Mouse (Mus musculus): Measurements from ENCODE around the gene Ppm1b. TPM values are rescaled to one million over a fixed set of nuclear protein-coding genes. Genes with fewer than 3 reads are reported as not detected.
A peak's percentile ranks its signal among the peaks of the same experiment; 100 is the strongest.
"Not testable (repeated sequence)": the region's sequence is repeated elsewhere in the genome, so short reads cannot be mapped to it uniquely, and the experiment has no call there.

The Ppm1b gene
- polyA plus RNA-seq (2015; fragmentation: Nextera tagmentation; extraction: Ambion mirVana): 82.2 and 84.7 TPM in 2 replicates

DNA sequence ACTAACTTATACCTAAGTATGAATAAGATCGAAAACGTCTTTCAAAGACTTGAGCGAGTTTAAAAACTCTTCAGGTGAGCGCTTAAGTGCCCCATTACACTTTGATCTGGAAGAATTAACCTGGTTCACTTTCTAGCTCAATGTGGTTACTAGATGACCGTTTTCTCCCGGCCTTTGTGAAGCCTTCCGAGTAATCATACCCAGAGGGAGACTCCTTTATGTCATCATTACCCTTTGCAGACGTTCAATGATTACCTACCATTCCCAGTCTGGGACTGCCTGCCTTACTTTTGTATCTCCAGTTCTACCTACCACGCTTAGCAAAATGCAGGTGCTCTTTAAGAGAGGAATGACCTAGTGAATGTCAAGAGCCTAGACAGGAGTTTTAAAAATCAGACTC, at the start of gene Ppm1b:
Gene Ppm1b, plus strand, starts transcription at position 301 of the 400 bp plus-strand sequence.
- ATAC-seq (ENCODE audit: low FRiP score): no peak
- H3K27me3 ChIP-seq (replicated peaks): no peaks in the 10 kb centered on the region
- H3K9me3 ChIP-seq (replicated peaks): no peaks in the 10 kb centered on the region
- peak within 1 kb of the TSS; percentile 97 for H3K27ac ChIP-seq (replicated peaks)
- 28% methylated on average over 9 of the region's 9 CpGs for WGBS
- H3K4me1 ChIP-seq: peaks cover 32% of the 10 kb centered on the region
- peak within 1 kb of the TSS; percentile 47 for H3K9ac ChIP-seq (replicated peaks)
- H3K4me3 ChIP-seq (replicated peaks): peak within 1 kb of the TSS; percentile 96
- peak within 1 kb of the TSS; percentile 67 for H3K4me2 ChIP-seq
- H3K36me3 ChIP-seq: no peaks in the 10 kb centered on the region

DNA sequence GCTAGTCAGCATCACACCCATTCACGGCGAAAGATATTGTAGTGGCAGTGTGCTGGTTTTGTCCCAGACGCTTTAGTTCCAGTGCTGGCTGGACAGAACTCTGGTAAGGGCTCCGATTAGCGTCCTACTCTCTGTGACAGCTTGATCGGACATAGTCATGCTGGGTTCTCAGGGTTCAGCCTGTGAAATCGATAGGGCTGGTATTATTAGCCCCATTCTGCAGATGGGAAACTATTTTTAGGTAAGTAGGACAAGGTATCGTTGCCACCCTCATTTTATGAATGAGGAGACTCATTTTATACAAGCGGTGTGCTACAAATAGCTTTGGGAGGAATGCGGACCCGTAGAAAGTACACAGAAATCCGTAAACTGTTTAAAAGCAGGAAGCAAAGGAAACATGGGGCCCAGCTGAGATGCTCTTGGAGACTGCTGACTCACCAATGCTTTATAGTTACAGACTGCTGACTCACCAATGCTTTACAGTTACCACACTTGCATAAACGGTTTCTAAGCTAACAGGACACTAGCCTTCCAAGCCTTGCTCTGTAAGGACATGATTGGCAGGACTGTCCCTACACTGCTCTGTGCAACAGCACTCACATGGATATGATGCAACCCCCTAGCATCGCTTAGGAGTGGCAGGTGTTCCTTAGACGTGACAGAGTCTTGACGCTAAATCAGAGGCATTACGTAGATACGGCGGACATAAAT, 34.7 kb upstream of the Ppm1b start:
- ATAC-seq (ENCODE audit: low FRiP score): no peak
- H3K9me3 ChIP-seq (replicated peaks): no peaks in the 10 kb centered on the region
- WGBS: 85% methylated on average over 19 of the region's 19 CpGs
- H3K27ac ChIP-seq (replicated peaks): no peak overlapping the region
- no peak overlapping the region for H3K4me3 ChIP-seq (replicated peaks)
- H3K4me1 ChIP-seq: no peaks in the 10 kb centered on the region
- H3K27me3 ChIP-seq (replicated peaks): no peaks in the 10 kb centered on the region
- H3K4me2 ChIP-seq: no peak overlapping the region
- H3K36me3 ChIP-seq: no peaks in the 10 kb centered on the region
- no peak overlapping the region for H3K9ac ChIP-seq (replicated peaks)

DNA sequence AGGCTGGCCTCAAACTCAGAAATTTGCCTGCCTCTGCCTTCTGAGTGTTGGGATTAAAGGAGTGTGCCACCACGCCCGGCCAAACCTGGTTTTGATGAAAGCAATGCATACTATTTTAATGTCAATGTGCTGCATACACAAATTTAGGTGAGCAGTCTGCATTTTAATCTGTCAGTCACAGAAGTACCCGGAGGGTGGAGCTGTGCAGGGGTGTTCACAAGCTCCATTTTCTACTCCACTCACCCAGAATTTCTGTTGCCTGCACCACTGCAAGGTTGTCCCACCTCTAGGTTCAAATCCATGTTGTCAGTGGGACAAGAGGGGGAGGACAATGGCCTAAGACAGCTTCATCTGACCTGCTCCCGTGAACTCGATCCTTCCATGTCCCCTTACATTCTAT, 31.8 kb upstream of the Ppm1b start:
- Histone ChIP-seq H3K4me3 (replicated peaks) (no peak overlapping the region), H3K27ac (replicated peaks) (no peak overlapping the region), H3K9me3 (replicated peaks) (no peaks in the 10 kb centered on the region), H3K27me3 (replicated peaks) (no peaks in the 10 kb centered on the region), H3K36me3 (no peaks in the 10 kb centered on the region), H3K9ac (replicated peaks) (no peak overlapping the region), H3K4me2 (no peak overlapping the region), H3K4me1 (no peaks in the 10 kb centered on the region)
- ATAC-seq (ENCODE audit: low FRiP score): no peak
- WGBS: 94% methylated on average over 5 of the region's 5 CpGs

DNA sequence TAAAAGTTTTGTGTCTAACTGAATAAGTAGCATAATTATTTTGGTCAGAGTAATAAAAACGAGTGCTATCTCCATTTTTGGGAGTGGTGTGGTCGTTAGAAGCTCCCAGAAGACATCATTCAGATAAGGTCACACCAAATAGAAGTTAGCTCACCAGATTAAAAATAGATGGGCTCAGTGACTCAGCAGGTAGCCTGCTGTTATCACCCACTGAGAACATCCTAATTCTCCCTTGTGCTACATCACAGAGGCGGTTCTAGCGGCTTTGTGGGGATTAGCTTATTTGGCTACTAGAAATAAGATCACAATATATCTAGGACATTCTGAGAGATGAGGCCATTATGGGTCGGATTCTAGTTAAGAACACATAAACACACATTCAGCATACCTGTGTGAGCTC, 30.3 kb upstream of the Ppm1b start:
- Histone ChIP-seq H3K27me3 (replicated peaks) (no peaks in the 10 kb centered on the region), H3K27ac (replicated peaks) (no peak overlapping the region), H3K9ac (replicated peaks) (no peak overlapping the region), H3K9me3 (replicated peaks) (no peaks in the 10 kb centered on the region), H3K36me3 (no peaks in the 10 kb centered on the region), H3K4me1 (no peaks in the 10 kb centered on the region), H3K4me2 (no peak overlapping the region), H3K4me3 (replicated peaks) (no peak overlapping the region)
- 63% methylated on average over 5 of the region's 5 CpGs for WGBS
- ATAC-seq (ENCODE audit: low FRiP score): no peak

DNA sequence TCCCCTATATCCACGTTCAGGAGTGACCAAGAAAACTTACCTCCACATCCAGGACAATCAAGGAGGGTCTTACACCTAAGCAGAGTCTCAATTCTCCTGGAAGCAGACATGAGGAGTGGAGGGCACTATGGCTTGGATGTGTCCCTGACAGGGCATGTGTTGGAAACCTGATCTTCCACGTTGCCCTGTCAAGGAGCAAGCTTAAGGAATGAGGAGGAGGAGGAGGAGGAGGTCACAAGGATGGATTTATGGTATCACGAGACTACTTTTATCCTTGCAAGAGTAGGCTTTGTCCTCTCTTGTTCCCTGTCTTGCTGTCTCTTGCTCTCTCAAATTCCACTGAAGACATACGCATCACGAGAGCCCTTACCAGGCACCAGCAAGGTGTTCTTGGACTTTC, 29.0 kb upstream of the Ppm1b start:
- 71% methylated on average over 5 of the region's 5 CpGs for WGBS
- Histone ChIP-seq H3K27ac (replicated peaks) (no peak overlapping the region), H3K9me3 (replicated peaks) (no peaks in the 10 kb centered on the region), H3K4me3 (replicated peaks) (no peak overlapping the region), H3K4me1 (no peaks in the 10 kb centered on the region), H3K9ac (replicated peaks) (no peak overlapping the region), H3K36me3 (no peaks in the 10 kb centered on the region), H3K27me3 (replicated peaks) (no peaks in the 10 kb centered on the region), H3K4me2 (no peak overlapping the region)
- no peak for ATAC-seq (ENCODE audit: low FRiP score)

DNA sequence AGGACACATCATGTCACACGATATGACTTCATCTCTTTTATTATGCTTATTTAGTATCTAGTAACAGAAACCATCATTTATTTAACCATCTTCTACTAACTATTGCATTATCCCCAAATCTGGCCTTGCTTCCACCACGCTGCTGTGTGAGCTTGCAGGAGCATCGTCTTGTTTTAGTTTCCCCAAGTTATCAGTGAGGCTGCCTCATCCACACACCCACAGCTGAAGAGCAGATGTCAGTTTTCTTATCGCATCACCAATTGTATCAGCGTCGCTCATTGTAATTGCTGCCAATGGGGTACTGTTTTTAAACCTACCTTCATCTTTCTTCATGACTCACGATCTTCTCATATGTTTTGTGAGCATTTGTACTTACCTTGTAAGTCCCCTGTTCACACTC, 23.6 kb upstream of the Ppm1b start:
- 91% methylated on average over 7 of the region's 7 CpGs for WGBS
- H3K36me3 ChIP-seq: no peaks in the 10 kb centered on the region
- no peak for ATAC-seq (ENCODE audit: low FRiP score)

DNA sequence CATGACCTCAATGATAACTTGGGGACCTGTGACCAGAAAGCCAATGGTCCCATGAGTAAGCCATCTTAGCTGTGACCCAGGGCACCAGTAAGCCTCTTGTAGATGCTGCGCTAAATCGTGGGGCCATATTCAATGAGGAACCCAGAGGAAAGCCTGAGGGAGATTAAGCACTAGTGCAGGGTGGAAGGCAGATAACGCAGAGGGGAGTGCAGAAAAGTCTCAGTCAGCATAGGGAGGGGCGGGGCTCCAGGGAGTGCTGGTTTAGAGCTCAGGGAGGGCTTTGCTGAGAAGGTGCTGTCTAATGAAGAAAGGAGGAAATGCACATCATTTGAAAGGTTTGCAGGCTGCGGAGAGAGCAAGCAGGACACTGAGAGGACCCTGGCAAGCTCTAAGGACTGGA, 22.6 kb upstream of the Ppm1b start:
- H3K9ac ChIP-seq (replicated peaks): no peak overlapping the region
- 66% methylated on average over 5 of the region's 5 CpGs for WGBS

More for the DNA sequence above, 23.6 kb upstream of the Ppm1b start:
- Histone ChIP-seq H3K4me1 (no peaks in the 10 kb centered on the region), H3K4me2 (no peak overlapping the region), H3K27me3 (replicated peaks) (no peaks in the 10 kb centered on the region), H3K27ac (replicated peaks) (no peak overlapping the region), H3K4me3 (replicated peaks) (no peak overlapping the region), H3K9ac (replicated peaks) (no peak overlapping the region), H3K9me3 (replicated peaks) (no peaks in the 10 kb centered on the region)

DNA sequence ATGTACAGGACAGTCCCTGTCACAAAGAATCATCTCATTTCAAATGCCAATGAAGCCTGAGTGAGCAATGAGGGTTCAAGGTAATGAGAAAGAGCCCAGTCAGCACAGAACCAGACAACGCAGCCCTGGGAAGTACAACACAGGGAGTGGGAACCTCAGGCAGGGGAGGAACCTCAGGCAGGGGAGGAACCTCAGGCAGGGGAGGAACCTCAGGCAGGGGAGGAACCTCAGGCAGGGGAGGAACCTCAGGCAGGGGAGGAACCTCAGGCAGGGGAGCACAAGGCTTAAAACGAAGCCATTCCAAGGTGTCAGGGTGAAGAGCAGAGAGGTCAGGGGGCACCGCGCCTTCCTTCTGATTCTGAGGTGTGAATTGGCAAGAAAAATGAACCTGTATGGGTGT, 20.9 kb upstream of the Ppm1b start:
- ATAC-seq (ENCODE audit: low FRiP score); H3K27ac ChIP-seq (replicated peaks); H3K27me3 ChIP-seq (replicated peaks); H3K4me1 ChIP-seq; H3K4me2 ChIP-seq; H3K4me3 ChIP-seq (replicated peaks); H3K9me3 ChIP-seq (replicated peaks); H3K36me3 ChIP-seq; H3K9ac ChIP-seq (replicated peaks): not testable (repeated sequence)
- WGBS: 73% methylated on average over 4 of the region's 4 CpGs

More for the DNA sequence above, 22.6 kb upstream of the Ppm1b start:
- H3K27ac ChIP-seq (replicated peaks): no peak overlapping the region
- H3K4me3 ChIP-seq (replicated peaks): no peak overlapping the region
- no peak overlapping the region for H3K4me2 ChIP-seq
- no peak for ATAC-seq (ENCODE audit: low FRiP score)
- H3K36me3 ChIP-seq: no peaks in the 10 kb centered on the region
- H3K9me3 ChIP-seq (replicated peaks): no peaks in the 10 kb centered on the region
- no peaks in the 10 kb centered on the region for H3K27me3 ChIP-seq (replicated peaks)
- no peaks in the 10 kb centered on the region for H3K4me1 ChIP-seq

DNA sequence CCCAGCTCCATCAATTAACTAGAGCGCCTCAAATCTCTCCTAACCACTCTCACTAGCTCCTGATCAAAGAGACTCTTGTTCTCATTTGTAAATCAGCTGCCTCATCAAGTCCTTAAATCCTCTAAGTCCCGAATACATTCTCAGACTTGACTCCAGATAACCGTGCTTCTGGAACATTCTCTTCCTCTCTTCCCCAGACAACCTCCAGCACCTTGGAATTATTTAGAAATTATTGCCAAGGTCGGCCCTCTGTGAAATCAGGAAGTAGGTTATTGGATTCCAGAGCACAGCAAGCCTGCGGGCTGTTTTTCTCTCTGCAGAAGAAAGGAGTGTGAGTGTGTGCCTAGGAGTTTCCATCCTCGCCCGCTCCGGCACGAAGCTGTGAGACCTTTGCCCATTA, 20.2 kb upstream of the Ppm1b start:
- Histone ChIP-seq H3K4me2 (no peak overlapping the region), H3K9me3 (replicated peaks) (no peaks in the 10 kb centered on the region), H3K4me1 (no peaks in the 10 kb centered on the region), H3K4me3 (replicated peaks) (no peak overlapping the region), H3K36me3 (no peaks in the 10 kb centered on the region), H3K9ac (replicated peaks) (no peak overlapping the region), H3K27ac (replicated peaks) (no peak overlapping the region), H3K27me3 (replicated peaks) (no peaks in the 10 kb centered on the region)
- ATAC-seq (ENCODE audit: low FRiP score): no peak
- WGBS: 61% methylated on average over 9 of the region's 9 CpGs

DNA sequence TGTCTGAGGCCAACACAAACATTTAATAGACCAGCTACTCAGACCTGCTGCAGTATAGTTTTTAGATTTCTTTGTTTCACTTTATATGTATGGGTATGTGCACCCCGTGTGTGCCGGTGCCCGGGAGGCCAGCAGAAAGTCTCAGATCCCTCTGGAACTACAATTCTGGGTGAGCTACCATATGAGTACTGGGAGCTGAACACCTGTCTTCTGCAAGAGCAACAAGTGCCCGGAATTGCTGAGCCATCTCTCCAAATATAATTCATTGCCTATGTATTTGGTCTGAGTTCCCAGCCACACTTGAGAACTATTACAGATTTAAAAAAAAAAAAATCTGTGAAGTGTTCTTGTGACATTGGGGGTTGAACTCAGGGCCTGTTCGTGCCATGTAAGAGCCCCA, 19.7 kb upstream of the Ppm1b start:
- H3K27ac ChIP-seq (replicated peaks): no peak overlapping the region
- no peaks in the 10 kb centered on the region for H3K9me3 ChIP-seq (replicated peaks)
- H3K27me3 ChIP-seq (replicated peaks): no peaks in the 10 kb centered on the region
- H3K4me3 ChIP-seq (replicated peaks): no peak overlapping the region
- no peaks in the 10 kb centered on the region for H3K4me1 ChIP-seq
- 96% methylated on average over 5 of the region's 5 CpGs for WGBS
- no peak for ATAC-seq (ENCODE audit: low FRiP score)
- H3K4me2 ChIP-seq: no peak overlapping the region
- H3K36me3 ChIP-seq: no peaks in the 10 kb centered on the region
- no peak overlapping the region for H3K9ac ChIP-seq (replicated peaks)

DNA sequence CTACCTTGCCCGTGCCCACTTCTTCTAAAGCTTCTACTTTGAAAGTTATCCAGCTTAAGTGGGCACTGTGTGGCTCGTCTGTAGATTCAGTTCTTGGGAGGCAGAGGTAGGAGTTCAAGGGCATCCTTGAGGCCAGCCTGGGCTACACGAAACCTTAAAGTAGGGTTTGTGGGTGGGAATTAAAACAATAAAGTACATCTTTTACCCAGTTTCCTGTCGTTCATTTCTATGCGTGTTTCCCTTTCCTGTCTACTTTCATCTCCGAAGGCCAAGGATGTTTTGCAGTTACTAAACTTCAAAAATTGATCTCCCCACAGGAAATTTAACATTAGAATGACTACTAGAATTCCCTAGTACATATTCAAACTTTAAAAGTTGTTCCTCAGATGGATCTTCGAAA, 19.3 kb upstream of the Ppm1b start:
- no peak overlapping the region for H3K4me2 ChIP-seq
- H3K4me3 ChIP-seq (replicated peaks): no peak overlapping the region
- 95% methylated on average over 7 of the region's 7 CpGs for WGBS
- H3K36me3 ChIP-seq: no peaks in the 10 kb centered on the region
- no peaks in the 10 kb centered on the region for H3K4me1 ChIP-seq
- no peaks in the 10 kb centered on the region for H3K27me3 ChIP-seq (replicated peaks)
- H3K9me3 ChIP-seq (replicated peaks): no peaks in the 10 kb centered on the region
- no peak for ATAC-seq (ENCODE audit: low FRiP score)
- H3K27ac ChIP-seq (replicated peaks): no peak overlapping the region
- no peak overlapping the region for H3K9ac ChIP-seq (replicated peaks)

DNA sequence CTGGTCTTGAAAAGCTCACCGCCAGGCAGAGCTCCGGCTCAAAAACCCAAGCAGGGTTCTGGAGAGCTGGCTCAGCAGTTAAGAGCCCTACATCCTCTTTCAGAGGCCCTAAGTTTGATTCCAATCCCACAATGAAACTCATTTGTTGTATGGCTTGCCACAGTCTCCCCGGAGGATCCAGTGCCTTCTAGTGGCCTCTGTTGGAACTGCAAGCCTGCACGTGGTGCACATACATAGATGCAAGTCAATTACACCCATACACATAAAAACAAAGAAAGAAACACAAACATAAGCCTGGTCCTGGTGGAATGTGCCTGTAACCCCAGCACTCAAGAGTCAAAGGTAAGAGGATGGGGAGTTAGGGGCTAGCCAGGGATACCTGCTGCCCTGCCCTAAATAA, 18.3 kb upstream of the Ppm1b start:
- no peak overlapping the region for H3K4me2 ChIP-seq
- no peaks in the 10 kb centered on the region for H3K9me3 ChIP-seq (replicated peaks)
- H3K27ac ChIP-seq (replicated peaks): no peak overlapping the region
- over 99% methylated on average over 4 of the region's 4 CpGs for WGBS
- no peaks in the 10 kb centered on the region for H3K27me3 ChIP-seq (replicated peaks)
- H3K4me1 ChIP-seq: no peaks in the 10 kb centered on the region
- H3K9ac ChIP-seq (replicated peaks): no peak overlapping the region
- ATAC-seq (ENCODE audit: low FRiP score): no peak
- no peak overlapping the region for H3K4me3 ChIP-seq (replicated peaks)
- no peaks in the 10 kb centered on the region for H3K36me3 ChIP-seq

Measured in neural tube, embryonic 15.5 days (tissue).